16 mouse cellular contexts compared by ENCODE assay signal in the genomic region with DNA sequence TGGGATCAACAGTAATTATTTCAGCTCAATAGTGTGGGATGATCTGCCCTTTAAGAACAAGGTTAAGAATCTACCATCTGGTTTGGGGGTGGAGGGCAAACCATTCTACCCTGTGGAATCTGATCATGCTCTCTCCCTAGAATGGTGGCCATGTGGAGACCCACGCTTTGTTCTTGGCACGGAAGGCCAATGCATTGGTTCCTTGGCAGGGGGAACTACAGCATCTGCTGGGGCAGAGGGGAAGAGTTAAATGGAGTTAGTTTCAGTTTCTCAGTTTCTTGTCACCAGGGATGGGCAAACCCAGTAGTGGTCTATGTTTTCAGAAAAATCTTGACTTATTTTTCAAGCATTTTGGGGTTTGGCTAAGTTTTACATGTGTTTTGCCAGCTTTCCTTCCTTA.
"Had no signal": no experiment of that assay in that cellular context is flagged by ENCODE, and none has a peak within 500 bp of the region (broad histone marks: within the 10 kb centered on the region; RNA-seq: fewer than 3 reads in every experiment).

No protein-coding gene starts in this region.

- DNase-seq: kidney, adult 2 months; kidney, postnatal 25 days; liver; liver, embryonic 13.5 days; liver, postnatal 0 days; lung, postnatal 14 days; right cerebral cortex, postnatal 14 days; thymus, postnatal 36 days had no signal

- H3K36me3 ChIP-seq: kidney, embryonic 15.5 days; limb, embryonic 12.5 days; liver, embryonic 13.5 days; lung, embryonic 15.5 days; midbrain, embryonic 12.5 days; neural tube, embryonic 12.5 days had no signal

- H3K4me3 ChIP-seq: kidney, embryonic 15.5 days; left cerebral cortex, adult 2 months; limb, embryonic 12.5 days; liver, embryonic 13.5 days; lung, embryonic 15.5 days; megakaryocyte, embryonic 14.5 days; midbrain, embryonic 12.5 days; neural tube, embryonic 12.5 days had no signal

- H3K27ac ChIP-seq: kidney, embryonic 15.5 days; left cerebral cortex, adult 2 months; limb, embryonic 12.5 days; liver, embryonic 13.5 days; lung, embryonic 15.5 days; macrophage; midbrain, embryonic 12.5 days; neural tube, embryonic 12.5 days had no signal

- H3K9ac ChIP-seq: kidney, embryonic 15.5 days; limb, embryonic 12.5 days; liver, embryonic 13.5 days; liver, postnatal 0 days; lung, embryonic 15.5 days; midbrain, embryonic 12.5 days; neural tube, embryonic 12.5 days had no signal

- H3K27me3 ChIP-seq: kidney, embryonic 15.5 days; limb, embryonic 12.5 days; lung, embryonic 15.5 days; neural tube, embryonic 12.5 days had no signal

- H3K4me1 ChIP-seq: liver, embryonic 13.5 days; lung, embryonic 15.5 days; megakaryocyte, embryonic 14.5 days had no signal

- ATAC-seq: liver, postnatal 0 days had no signal

- H3K4me2 ChIP-seq: kidney, embryonic 15.5 days; limb, embryonic 12.5 days; liver, embryonic 13.5 days; lung, embryonic 15.5 days; midbrain, embryonic 12.5 days; neural tube, embryonic 12.5 days had no signal

- H3K9me3 ChIP-seq: kidney, embryonic 15.5 days; limb, embryonic 12.5 days; liver, embryonic 13.5 days; lung, embryonic 15.5 days; midbrain, embryonic 12.5 days; neural tube, embryonic 12.5 days had no signal
